Mouse (Mus musculus) naive thymus-derived CD4-positive, alpha-beta T cell, adult 2 months (primary cell): ENCODE results near the gene Bcl9.

ENCODE experiments used
- DNase-seq: peaks from one replicate; pipeline ENCODE4 v3.0.0-alpha.2; 2011; ENCODE audit warnings: low read depth

Gene Bcl9

DNA sequence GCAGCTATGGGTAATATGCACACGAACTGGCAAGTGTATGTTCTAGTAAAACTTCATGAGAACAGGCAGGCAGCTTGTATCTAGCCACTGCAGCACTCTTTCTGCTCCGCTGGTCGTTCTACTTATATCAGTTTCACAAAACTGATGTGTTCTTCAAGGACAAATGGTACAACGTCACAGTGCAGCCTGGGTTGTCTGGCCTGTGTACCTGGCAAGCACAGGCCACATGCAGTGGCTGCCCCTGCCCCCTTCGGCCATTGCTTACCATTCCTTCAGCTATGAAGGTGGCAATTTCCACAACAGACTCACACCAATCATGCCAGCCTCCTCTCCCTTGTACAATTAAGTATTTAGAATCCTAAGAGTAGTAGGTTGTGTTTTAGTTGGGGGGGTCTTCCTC is 125.1 kb downstream of the Bcl9 start:
- no peak for DNase-seq

DNA sequence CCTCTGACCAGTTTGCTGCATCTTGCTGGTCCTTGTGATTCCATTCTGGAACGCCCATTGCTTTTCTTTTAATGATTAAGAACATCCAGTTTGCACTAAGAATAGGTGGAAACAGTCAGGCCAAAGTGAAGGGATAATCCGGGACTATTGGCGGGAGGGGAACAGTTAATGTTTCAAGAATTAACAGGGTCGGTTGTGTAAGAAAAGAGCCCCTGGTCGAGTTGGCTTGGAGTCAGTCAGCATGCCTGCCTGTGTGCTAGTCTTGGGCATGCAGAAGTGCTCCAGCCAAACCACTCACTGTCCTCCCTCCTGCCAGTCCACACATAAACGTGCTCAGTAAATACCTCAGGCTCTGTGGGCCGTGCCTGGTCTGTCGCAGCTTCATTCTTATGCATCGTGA is 125.5 kb downstream of the Bcl9 start:
- no peak for DNase-seq

DNA sequence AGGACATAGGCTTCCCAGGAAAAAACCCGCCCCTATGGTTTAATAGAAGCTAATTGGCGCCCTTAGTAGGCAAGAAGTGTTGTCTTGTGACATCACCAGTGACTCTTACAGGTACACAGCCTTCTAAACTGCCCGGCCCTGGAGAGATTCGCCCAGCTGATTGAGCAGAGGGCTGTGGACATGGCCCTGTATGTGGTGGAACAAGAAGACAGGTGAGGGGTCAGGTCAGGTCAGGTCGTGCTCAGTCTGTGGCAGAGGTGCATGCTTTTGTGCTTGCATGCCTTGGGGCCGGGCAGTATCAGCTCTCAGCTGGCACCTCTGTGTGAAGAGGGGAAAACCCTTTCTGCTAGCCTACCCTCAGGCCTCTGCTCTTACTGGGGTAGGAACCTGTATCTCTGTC is 126.2 kb downstream of the Bcl9 start:
- no peak for DNase-seq

DNA sequence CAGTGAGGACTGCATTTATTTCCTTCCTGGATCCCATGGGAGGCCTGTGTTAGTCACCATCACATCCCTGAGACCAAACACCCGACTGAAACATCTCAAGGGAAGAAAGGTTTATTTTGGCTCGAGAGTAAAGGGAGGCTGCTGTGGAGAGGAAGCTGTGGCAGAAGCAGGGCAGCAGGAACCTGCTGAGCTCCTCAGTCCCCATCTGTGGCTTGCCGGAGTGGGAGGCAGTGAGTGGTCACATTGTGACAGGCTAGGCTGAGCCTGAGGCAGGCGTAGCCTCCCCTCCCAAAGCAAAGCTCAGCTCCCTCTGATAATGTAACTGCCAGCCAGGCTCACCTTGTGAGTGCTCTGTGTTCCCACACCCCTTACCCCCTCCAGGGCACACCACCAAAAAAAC is 130.6 kb downstream of the Bcl9 start:
- DNase-seq: no peak

DNA sequence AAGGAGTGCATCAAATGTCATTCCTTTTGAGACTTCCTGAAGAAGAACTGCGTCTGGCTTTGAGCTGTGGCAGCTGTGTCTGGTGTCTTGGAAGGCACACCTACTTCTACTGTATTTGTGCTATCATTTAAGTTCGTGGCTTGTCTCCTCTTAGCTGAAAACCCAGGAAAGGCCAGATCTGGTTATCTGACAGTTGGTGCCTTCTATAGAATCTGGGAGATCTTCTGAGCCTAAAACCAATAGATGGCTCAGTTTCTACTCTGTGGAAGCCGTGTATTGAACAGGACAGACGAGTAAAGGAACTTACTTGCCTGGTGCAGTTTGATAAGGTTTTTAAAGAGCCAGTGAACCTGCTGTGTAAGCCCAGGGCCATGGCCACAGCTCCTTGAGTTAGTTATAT is 133.2 kb downstream of the Bcl9 start:
- DNase-seq: no peak

DNA sequence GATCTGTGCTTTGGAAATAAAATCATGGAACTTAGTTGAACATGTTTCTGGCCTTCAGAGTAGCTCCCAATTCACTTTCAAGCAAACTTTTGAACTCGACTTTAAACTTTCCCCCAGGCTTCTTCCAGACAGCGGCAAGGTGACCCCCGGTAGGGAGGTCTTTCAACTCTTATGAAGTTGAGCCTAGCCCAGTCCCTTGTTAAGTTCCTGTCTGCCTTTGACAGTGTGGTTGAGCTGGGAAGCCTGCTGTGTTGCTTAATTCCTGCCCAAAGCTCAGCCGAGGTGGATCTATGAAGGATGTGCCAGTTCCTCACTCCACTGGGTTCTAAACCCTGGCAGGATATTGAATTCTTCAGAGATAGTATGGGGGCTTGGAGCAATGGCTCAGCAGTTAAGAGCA is 135.9 kb downstream of the Bcl9 start:
- DNase-seq: no peak

DNA sequence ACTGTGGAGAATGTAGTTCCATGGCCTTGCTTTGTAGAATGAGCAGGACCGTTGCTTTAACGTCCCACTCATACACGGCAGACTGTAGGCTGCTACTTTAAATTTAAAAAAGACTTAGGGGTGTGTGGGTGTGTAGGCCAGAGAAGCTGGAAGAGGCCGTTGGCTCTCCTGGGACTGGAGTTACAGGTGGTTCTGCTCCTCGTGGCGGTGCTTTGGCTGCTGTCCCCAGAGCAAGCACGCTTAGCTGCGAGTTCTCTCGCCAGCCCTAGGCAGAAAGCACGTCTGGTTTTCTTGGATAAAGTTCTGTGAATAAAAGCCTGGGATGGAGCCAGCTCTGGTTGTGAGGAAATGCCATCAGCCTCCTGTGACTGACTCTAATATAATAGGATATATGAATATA is 136.8 kb downstream of the Bcl9 start:
- DNase-seq: no peak

DNA sequence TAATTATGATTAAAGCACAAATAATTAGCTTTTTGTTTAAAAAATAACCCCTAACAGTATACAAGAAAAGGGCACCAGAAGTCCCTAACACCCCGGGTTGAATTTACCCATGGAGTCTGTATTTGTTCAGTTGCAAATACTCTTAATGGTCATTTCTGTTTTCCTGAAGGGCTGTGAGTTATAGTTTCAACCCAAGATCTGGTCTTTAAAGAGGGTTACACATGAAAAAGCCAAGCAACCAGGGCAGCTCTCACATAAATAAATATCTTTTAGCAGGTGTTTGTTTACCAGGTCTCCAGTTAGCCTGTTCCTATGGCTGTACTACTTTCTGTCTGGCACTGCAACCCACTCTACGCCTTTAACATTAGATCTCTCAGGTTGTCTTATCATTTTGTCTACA is 137.7 kb downstream of the Bcl9 start:
- no peak for DNase-seq

DNA sequence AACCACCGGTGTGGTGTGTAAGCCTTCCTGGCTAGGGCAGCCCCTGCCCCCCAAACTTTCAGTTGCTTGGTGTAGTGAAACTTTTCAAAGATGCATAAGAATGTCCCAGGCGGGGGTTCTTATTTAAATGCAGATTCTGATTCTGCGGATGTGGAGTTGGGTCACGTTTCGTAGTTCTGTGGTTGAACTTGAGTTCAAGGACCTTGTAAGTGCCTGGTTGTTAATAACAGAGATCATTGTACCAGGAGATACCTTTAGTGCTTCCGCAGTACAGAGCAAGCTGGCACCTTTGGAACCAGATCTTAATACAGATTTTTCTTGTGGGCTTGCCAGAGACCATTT is 138.2 kb downstream of the Bcl9 start:
- DNase-seq: peak; percentile 48

DNA sequence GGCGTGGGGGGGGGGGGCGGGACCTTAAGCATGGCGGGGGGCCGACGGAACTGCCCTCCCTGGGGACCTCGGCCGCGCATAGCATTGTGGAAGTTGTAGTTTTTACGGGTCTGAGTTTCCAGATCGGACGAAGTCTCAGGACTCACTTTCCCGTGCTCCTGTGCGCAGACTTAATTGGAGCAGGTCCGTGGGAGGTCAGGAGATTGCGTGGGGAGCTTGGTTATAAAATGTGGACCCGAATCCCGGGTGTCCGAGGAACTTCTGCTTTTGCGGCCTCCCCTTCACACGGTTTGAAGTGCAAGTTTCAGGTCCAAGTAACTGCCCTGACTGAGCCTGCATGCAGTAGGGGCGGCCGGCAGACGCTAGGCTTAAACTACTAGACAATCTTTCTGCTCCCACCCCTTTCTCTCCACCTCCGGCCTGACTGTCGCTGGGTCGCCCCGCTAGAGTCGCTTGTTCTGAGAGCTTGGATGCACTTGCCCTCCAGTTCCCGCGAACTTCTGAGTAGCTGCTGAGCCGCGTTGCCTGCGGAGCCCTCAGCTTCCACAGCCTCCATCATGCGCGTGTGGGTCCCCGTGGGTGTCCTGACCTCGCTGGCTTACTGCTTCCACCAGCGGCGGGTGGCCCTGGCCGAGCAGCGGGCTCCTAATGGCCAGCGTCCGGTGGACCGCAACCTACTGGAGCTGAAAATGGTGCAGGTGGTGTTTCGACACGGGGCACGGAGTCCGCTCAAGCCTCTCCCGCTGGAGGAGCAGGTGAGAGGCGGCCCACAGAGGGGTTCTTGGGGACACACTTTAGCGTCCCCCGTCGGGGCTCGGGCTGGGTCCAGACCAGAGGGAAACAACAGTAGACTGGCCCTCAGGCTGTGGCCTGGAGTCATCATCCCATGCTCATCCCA is 138.9 kb downstream of the Bcl9 start, which contains the start of gene Acp6:
TSS of gene Acp6 (plus strand) at position 167 of the 898 bp plus-strand sequence.
- peak; percentile 91 for DNase-seq

DNA sequence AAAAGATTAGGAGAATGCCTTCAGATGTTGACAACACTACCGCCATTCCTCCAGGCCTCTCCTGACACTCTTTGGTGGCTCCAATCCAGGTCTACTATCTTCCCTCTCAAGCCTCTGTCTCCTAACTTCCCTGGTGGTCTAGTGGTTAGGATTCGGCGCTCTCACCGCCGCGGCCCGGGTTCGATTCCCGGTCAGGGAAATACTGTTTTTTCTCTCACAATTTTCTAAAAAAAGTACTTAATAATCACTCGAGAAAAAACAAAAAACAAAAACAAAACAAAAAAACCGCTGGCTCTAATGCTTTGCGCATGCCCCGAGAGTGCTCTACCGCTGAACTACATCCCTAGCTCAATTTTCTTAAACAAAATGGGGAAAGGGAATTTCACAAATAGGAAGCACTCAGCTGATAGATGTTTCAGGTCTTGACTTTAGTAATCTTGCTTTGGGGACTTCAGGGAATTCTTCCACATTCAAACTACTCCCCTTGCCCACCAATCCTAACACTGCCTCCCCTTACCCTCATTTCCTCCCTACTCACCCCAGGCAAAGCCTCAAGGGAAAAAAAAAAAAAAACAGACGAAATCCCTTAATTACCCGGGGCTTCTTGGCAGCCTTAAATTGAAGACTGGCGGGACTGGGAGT is 139.6 kb downstream of the Bcl9 start:
- peak; percentile 65 for DNase-seq

DNA sequence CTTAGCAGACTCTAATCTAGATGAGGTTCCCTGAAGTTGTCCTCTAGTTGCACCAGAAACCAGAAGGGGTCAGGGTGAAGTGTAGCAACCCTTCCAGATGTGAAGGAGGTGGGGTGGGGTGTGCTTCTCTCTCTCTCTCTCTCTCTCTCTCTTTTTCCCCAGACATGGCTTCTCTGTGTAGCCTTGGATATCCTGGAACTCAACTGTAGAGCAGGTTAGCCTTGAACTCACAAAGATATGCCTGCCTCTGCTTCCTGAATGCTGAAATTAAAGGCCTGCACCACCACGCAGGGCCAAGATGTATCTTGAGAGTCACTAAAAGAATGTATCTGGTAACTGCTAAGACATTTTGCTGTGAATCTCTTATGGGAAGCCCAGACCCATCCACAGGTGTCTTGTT is 140.4 kb downstream of the Bcl9 start:
- peak; percentile 19 for DNase-seq

DNA sequence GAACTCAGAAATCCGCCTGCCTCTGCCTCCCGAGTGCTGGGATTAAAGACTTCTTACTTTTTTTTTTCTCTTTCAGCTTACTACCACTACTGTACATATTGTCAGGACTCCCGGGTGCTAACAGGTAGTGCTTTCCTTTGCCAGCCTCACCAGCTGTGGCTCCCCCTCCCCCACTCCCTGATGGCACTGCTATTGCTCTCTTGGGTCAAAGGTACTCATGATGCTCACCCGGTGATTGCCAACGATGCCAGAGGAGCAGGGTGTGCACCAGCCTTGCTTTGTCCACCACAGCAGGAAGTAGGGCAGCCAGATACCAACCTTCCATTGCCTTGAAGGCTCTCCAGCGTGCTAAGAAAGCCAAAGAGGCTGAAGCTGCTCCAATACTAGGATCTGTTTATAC is 141.3 kb downstream of the Bcl9 start:
- DNase-seq: no peak
